Mouse (Mus musculus) brain, embryonic 18.5 days (tissue): ENCODE data around the gene Stbd1.

Source experiments
- DNase-seq: peaks from one replicate; pipeline ENCODE4 v3.0.0-alpha.2; 2012; ENCODE audit warnings: low read depth, low spot score

The Stbd1 gene

DNA sequence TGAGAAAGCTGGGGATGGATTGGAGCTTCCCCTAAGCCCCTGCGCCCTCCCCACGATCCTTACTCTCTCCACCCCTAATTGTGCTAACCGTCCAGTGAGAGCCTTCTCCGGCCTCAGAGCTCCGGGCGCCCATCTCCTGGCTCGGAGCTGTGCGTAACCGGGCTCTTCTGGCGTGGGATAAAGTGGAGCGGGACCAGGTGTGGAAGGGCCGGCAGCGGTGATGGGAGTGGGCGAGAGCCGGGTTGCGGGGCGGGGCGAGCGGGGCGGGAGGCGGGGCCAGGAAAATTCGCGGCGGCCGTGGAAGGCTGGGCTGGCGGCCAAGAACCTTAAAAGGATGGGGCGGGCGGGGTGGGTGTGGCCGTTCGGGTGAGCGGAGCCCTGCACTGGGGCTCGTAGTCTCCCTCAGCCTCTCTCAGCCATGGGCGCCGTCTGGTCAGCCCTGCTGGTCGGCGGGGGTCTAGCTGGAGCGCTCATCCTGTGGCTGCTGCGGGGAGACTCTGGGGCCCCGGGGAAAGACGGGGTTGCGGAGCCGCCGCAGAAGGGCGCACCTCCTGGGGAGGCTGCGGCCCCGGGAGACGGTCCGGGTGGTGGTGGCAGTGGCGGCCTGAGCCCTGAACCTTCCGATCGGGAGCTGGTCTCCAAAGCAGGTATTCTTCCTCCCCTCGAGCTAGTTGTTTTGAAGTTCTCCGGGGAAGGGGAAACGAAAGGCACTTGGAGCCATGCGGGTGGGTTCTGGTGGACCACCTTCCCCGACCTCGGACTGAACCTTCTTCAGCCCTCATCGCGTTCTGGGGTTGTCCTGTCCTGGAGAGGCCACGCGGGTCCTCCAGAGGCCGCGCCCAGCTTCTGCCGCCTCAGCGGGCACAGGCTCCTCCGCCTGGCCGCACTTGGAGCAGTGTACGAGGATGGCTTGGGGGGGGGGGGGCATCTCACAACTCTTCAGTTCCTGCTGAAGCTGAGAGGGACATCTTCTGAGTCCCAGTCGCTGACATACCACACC, at the start of gene Stbd1:
Stbd1 (plus strand) TSS at position 351 of the 1,000 bp plus-strand sequence.
- no peak for DNase-seq

- no peak for DNase-seq
Observed at GRCm38 (mm10) chr5:92553939-92554338, 48.9 kb upstream of the Stbd1 start.

DNA sequence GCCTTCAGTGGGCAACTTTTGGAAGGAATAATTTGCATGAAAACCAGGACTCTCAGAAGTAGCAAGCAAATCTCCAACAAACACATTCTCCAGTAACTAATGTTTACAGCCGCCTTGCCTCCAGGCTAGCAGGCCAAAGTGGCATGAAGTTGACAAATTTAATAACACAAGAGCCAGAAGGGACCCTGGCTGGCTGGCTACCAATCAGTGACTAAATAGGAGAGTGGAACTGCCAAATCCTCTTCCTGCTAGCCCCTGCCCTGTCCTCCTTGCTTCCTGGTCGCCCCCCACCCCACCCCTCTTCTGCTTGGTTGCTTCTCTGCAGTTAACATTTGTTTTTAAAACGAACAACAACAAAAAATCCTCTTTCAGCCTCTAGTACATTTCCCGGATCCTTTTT, 48.4 kb upstream of the Stbd1 start:
- no peak for DNase-seq

DNA sequence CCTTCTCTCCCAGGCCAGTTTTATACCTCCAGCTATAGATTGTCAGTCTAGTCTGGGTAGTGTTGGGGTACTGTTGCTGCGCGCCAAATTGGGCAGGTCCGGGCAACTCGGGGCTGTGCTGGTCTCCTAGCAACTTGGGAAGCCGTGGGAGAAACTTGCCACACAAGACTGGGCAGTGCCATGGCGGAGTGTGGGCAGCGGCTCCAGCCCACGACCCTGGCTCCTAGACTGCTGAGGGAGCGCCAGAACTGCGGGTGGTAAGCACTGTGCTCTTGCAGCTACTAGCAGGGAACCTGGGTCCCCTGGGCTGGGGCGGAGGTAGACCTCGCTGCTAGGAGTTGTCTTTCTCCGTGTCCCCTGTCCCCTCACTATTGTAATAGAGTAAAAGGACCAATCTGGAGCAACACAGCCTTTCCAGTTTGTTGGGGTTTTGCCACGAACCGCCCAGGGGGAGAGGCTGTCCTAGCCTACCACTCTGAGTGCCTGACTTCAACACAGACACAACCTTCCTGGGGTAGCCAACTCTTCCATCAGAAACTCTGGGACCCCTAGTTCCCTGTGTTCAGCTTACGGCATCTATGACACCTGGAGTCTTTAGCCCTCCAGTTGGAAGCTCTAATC, 47.8 kb upstream of the Stbd1 start, which contains the start of gene Fam47e:
Fam47e (plus strand) TSS at position 179 of the 621 bp plus-strand sequence.
- DNase-seq: no peak

GRCm38 (mm10) chr5:92555905-92556304, 46.9 kb upstream of the Stbd1 start:
- no peak for DNase-seq

GRCm38 (mm10) chr5:92557508-92557907, 45.3 kb upstream of the Stbd1 start:
- DNase-seq: no peak

DNA sequence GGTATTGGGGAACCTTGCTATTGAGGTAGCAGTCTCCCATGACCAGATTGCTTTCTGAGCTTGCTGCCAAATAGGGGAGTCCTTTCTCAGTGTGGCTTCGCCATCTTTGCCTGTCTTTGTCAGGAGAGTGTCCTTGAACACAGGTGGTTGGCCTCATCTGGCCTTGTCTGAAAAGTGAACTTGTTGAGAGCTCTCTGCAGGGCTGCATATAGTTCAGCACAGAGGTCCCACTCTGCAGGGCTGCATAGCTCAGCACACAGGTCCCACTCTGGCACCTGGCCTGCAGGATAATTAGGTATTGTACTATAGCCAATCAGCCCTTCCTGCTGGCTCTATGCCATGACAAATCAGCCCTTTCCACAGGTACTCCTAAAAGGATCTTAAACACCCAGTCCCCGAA, 42.6 kb upstream of the Stbd1 start:
- no peak for DNase-seq

GRCm38 (mm10) chr5:92562002-92562401, 40.8 kb upstream of the Stbd1 start:
- DNase-seq: no peak

- DNase-seq: no peak
Observed at GRCm38 (mm10) chr5:92571232-92571631, 31.6 kb upstream of the Stbd1 start.

- no peak for DNase-seq
Observed at GRCm38 (mm10) chr5:92579559-92579958, 23.3 kb upstream of the Stbd1 start.

DNA sequence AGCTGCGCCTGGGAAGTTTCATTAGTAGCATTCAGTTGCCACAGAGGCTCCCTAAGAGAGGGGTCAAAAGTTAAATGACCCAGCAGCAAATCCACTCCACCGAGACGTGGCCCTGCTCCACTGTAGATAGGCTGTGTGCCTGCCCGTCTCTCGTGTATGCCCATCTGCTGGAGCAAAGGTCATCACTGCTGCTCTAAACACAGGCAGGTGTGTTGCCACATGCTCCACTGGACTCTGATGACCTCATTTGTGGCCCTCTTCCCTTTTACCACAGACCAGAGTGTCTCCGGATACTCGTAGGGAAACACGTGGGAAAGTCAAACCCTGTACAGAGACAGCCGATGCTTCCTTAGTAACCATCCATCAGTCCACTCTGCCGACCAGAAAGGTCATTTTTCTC, 16.9 kb upstream of the Stbd1 start:
- no peak for DNase-seq

DNA sequence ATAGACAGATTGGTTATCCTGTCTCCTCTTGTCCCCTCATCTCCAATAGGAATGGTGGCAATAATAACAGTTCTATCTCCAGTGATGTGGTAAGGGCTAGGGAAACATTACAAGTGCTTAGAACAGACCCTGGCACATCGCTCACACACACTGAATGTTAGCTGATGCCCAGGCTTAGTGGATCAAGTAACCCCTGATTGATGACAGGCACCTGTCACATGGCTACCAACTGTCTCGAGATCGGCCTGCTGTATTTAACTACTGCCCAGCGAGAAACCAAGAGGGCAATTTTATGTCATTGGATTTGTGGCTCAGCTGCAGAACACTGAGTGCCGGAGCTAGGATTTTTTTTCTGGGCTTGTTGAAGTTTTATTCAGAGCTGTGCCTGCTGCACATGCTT, 7.8 kb upstream of the Stbd1 start:
- DNase-seq: no peak

- no peak for DNase-seq
Observed at GRCm38 (mm10) chr5:92596865-92597264, 6.0 kb upstream of the Stbd1 start.

- DNase-seq: no peak
Observed at GRCm38 (mm10) chr5:92599030-92599429, 3.8 kb upstream of the Stbd1 start.

GRCm38 (mm10) chr5:92604452-92605247, 1.8 kb downstream of the Stbd1 start:
- DNase-seq: no peak

DNA sequence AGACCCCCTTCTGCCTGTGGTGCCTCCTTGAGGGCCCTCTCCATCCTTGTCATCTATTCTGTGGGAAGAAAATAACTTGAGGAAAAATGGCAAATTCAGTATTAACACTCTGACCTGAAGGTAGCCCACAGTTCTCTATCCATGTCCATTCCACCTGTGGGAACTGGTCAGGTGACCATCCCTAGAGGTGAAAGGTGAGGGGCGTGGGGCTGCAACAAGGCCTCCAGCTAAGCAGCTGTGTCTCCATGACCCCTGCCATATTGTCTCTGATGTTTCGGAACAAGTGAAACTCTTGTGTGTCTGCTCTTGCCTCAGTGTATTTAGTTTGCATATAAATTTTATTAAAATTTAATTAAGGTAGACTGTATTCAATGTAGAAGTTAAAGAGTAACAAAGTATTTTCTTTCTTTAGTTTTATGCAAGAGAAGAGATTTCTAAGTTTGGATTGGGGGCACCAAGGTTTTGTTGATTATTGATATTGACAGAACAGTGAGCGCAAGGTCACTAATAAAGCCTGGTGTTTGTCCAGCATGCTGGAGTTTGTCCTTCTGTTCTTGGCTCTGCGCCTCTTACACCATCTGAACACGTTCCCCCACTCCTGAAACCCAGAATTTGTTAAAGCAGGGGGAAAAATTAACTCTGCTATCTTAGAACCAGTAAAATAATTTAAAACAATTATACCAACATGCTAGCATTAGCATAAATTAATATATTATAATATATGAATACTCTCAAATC, 4.8 kb downstream of the Stbd1 start:
- no peak for DNase-seq

- no peak for DNase-seq
Observed at GRCm38 (mm10) chr5:92612756-92613155, 9.9 kb downstream of the Stbd1 start.

DNA sequence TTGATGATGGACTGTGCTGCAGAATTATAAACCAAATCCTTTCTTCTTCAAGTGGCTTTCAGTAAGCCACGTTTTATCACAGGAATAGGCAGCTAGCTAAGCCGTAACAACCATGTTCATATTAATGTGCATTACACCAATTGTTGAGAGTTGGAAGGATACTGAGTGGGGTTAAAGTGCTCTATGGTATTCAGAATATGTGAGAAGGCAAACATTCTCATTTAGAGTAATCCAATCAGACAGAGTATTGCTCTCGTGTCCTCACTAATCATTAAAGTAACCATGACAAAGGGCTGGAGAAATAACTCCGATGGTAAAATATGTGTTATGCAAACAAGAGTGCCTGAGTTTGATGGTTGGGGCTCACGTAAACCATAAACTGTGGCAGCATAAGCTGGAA, 19.0 kb downstream of the Stbd1 start:
- DNase-seq: no peak

DNA sequence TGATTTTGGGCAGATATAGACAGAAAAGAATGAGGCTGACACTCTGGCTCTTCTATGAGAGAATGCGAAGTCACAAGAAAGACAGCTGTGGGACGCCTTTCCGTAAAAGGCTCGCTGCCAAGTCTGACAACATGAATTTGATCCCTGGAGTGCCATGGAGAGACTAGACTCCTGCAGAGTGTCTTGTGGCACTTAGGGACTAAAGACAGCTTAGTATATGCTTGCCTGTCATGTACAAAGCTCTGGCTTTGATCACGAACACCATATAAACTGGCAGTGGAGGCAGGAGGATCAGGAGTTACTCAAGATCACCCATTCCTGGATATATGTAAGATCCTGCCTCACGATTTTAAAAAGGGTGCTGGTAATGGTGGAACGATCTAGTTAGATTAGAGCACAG, 25.1 kb downstream of the Stbd1 start:
- no peak for DNase-seq

- DNase-seq: no peak
Observed at GRCm38 (mm10) chr5:92633526-92633925, 30.7 kb downstream of the Stbd1 start.

DNA sequence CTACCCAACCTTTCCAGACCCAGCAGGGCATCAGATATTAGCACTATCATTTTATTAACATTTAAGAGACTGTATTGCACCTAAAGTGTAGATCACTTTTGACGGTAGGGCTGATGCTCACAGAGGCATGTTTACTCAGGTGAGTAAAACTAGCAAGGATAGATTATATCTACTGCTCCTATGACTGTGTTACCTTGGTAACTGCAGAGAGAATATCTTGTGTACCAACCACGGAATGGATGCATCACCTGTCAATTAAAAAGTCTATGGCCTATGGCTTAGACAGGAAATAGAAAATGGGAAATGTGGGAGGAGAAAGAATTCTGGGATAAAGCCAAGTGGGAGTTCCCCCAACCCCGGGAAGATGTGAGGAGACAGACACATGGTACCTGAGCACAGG, 32.1 kb downstream of the Stbd1 start:
- no peak for DNase-seq
